Mouse (Mus musculus) hindbrain, embryonic 14.5 days (tissue): Measurements from ENCODE around the gene Mettl7b. TPM values are rescaled to one million over a fixed set of nuclear protein-coding genes. Genes with fewer than 3 reads are reported as not detected.

Experiments used
- ATAC-seq: fragments of 200-750 bp; cut with Nextera tagmentation; 2 replicates; pipeline ENCODE4 v1.8.0; 2017; ENCODE audit warnings: moderate number of reproducible peaks, mild to moderate bottlenecking, moderate TSS enrichment, moderate library complexity; ENCODE audit not compliant: low FRiP score
- DNase-seq: peaks from one replicate; pipeline ENCODE4 v3.0.0-alpha.2; 2015; ENCODE audit warnings: low spot score
- H3K27ac ChIP-seq: fragments of 300-500 bp; sonication (generic); 2 replicates; pipeline ENCODE4 v1.5.1; 2014; ENCODE audit warnings: mild to moderate bottlenecking, moderate library complexity
- H3K27me3 ChIP-seq: fragments of 300-500 bp; sonication (generic); 2 replicates; pipeline ENCODE4 v1.6.1; 2014; ENCODE audit warnings: mild to moderate bottlenecking, low read length, mixed read lengths; ENCODE audit not compliant: control insufficient read depth, insufficient read depth
- H3K36me3 ChIP-seq: fragments of 300-500 bp; sonication (generic); replicated peaks from 2 replicates; pipeline ENCODE4 v1.6.1; 2014; ENCODE audit not compliant: control insufficient read depth, insufficient read depth
- H3K4me1 ChIP-seq: fragments of 300-500 bp; sonication (generic); replicated peaks from 2 replicates; pipeline ENCODE4 v1.6.1; 2014; ENCODE audit warnings: antibody characterized with exemption, low read length, mixed read lengths; ENCODE audit not compliant: control insufficient read depth, insufficient read depth
- H3K4me2 ChIP-seq: fragments of 300-500 bp; sonication (generic); replicated peaks from 2 replicates; pipeline ENCODE4 v1.6.1; 2014; ENCODE audit warnings: mild to moderate bottlenecking, moderate library complexity
- H3K4me3 ChIP-seq: fragments of 300-500 bp; sonication (generic); replicated peaks from 2 replicates; pipeline ENCODE4 v1.5.1; 2014; ENCODE audit warnings: mild to moderate bottlenecking, low read length
- H3K9ac ChIP-seq: fragments of 300-500 bp; sonication (generic); 2 replicates; pipeline ENCODE4 v1.6.1; 2014
- H3K9me3 ChIP-seq: fragments of 300-500 bp; sonication (generic); 2 replicates; pipeline ENCODE4 v1.6.1; 2016; ENCODE audit warnings: low read length; ENCODE audit not compliant: control insufficient read depth
- WGBS: fragments of 180-500 bp; shearing (Covaris S2); extraction: QIAGEN DNeasy Blood & Tissue Kit; methylation state at CpG from one replicate; pipeline ENCODE4 v1.1.7; 2014; 5-methylcytosine and 5-hydroxymethylcytosine counted together
- polyA plus RNA-seq: library from polyadenylated mRNA; unstranded; fragments of >200 nt; fragmentation: Nextera tagmentation; extraction: Ambion mirVana; gene quantifications from 2 replicates; pipeline ENCODE4 v1.2.1, GENCODE M21; 2014

Mettl7b gene
- polyA plus RNA-seq, 1 experiment from 2014 or later: not detected

DNA sequence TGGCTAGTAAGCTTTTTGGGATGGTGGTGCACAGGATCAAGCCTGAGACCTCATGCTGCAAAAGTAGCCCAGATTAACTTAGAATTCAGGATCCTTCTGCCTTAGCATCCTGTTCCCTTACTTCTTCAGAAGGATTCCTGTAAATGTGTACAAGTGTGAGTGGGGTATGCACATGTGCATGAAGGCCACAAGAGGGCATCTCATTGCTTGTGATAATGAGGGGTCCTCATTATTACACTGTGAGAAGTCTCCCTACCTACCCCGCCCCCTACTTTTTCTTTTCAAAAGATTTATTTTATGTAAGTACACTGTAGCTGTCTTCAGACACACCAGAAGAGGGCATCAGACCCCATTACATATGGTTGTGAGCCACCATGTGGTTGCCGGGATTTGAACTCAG, 45.2 kb downstream of the Mettl7b start:
- Histone ChIP-seq H3K36me3 (peaks cover 20% of the 10 kb centered on the region; the same call in 1 of the 2 replicates), H3K4me1 (0 out of 2 replicates have a peak, but pooled peaks cover 13% of the 10 kb centered on the region), H3K9ac (no peak overlapping the region), H3K27me3 (no peaks in the 10 kb centered on the region), H3K4me2 (no peak overlapping the region), H3K9me3 (no peaks in the 10 kb centered on the region), H3K27ac (no peak overlapping the region), H3K4me3 (no peak overlapping the region)
- WGBS: 85% methylated on average over 2 of the region's 2 CpGs
- ATAC-seq (no peak), DNase-seq (no peak)

DNA sequence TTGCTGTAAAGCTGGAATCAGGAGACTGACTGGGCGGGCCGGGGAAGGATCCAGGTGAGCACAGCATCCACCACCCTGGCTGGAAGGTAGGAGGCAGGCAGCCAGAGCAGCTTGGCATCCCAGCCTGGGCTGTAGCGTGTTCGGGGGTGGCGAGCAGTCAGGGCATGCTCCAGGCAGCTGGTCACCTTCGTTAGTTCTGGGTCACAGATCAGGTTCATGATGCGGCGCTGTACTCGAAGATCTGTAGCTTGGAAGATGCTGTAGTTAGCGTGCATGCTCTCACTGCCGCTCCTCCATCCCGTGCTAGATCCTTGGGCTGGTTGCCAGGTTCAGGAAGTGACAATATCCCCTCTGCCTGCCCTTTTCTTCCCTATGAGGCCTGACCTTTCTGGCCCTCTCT, 47.1 kb downstream of the Mettl7b start:
- Histone ChIP-seq H3K4me2 (no peak overlapping the region), H3K9me3 (no peaks in the 10 kb centered on the region), H3K36me3 (peaks cover 20% of the 10 kb centered on the region; the same call in 1 of the 2 replicates), H3K27ac (no peak overlapping the region), H3K9ac (no peak overlapping the region), H3K4me1 (peaks cover 14% of the 10 kb centered on the region; the same call in 1 of the 2 replicates), H3K4me3 (no peak overlapping the region), H3K27me3 (0 out of 2 replicates have a peak, but pooled peaks cover 2% of the 10 kb centered on the region)
- ATAC-seq (no peak), DNase-seq (no peak)
- WGBS: 73% methylated on average over 12 of the region's 12 CpGs

DNA sequence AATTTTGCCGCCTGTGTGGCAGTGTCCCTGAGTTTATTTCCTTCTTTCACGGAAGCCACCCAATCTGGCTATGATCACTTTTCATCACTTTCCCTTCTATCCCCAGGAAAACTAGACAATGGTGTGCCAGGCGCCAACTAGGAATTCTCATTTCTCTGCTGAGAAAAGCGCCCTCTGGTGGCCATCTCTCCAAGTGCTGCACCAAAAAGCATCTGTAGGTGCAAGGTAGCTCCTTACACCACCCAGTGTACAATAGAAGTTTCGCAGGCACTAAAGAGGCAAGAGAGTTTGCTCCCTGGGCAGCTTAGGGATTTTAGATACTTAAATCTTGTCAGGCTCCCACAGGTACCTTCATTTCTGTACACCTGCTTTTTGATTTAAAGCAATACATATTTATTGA, 47.6 kb downstream of the Mettl7b start:
- H3K9me3 ChIP-seq: no peaks in the 10 kb centered on the region
- no peak overlapping the region for H3K4me3 ChIP-seq
- no peak overlapping the region for H3K4me2 ChIP-seq
- H3K27me3 ChIP-seq: 0 out of 2 replicates have a peak, but pooled peaks cover 6% of the 10 kb centered on the region
- H3K9ac ChIP-seq: no peak overlapping the region
- H3K4me1 ChIP-seq: peaks cover 11% of the 10 kb centered on the region; the same call in 1 of the 2 replicates
- 8% methylated on average over 5 of the region's 5 CpGs for WGBS
- DNase-seq (peak; percentile 97), ATAC-seq (peak; percentile 35; the same call in 1 of the 2 replicates)
- H3K27ac ChIP-seq: no peak overlapping the region
- peaks cover 20% of the 10 kb centered on the region; the same call in 1 of the 2 replicates for H3K36me3 ChIP-seq

DNA sequence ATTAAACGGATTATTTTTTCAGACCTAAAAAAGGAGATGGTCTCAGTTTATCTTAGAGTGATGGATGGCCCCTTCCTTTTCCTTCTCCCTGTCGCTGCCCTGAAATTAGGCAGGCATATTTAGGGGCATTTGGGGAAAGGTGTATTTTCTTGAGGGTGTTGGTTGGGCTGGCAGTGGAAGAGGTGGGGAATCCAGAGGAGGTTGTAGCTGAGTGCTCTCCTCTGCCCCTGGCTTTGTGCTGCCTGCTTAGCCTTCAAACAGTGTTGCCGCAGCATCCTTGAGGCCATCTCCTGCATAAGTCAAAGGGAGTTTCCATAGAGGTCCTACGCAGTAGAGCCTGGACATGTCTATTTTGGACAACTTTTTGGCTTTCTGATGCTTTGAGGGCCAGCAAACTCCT, 48.0 kb downstream of the Mettl7b start:
- Histone ChIP-seq H3K27me3 (0 out of 2 replicates have a peak, but pooled peaks cover 9% of the 10 kb centered on the region), H3K27ac (no peak overlapping the region), H3K4me2 (no peak overlapping the region), H3K36me3 (peaks cover 20% of the 10 kb centered on the region; the same call in 1 of the 2 replicates), H3K9me3 (no peaks in the 10 kb centered on the region), H3K4me1 (peaks cover 7% of the 10 kb centered on the region; the same call in 1 of the 2 replicates), H3K9ac (no peak overlapping the region), H3K4me3 (no peak overlapping the region)
- no peak for ATAC-seq
- whole genome bisulfite sequencing: 92% methylated on average over 4 of the region's 4 CpGs
- no peak for DNase-seq

DNA sequence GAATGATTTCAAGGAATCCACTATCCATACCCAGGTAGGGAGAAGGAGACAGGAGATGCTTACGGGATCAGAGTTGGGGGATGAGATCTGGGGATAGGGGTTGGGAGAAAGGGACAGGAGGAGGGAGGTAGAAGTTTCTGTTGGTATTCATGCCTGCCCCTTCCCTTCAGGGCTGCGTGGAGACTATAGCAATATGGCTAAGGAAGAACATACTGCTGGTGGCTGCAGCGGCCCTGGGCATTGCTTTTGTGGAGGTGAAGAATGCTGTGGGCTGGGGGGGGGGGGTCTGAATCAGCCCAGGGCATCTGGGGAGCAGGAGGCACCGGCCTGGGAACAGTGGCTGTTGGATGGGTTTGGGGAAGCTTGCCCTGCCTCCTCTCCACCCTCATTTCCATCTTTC, 48.5 kb downstream of the Mettl7b start:
- Histone ChIP-seq H3K4me1 (peaks cover 6% of the 10 kb centered on the region; the same call in 1 of the 2 replicates), H3K9ac (no peak overlapping the region), H3K9me3 (no peaks in the 10 kb centered on the region), H3K27me3 (0 out of 2 replicates have a peak, but pooled peaks cover 9% of the 10 kb centered on the region), H3K36me3 (peaks cover 16% of the 10 kb centered on the region; the same call in 1 of the 2 replicates), H3K27ac (no peak overlapping the region), H3K4me3 (no peak overlapping the region), H3K4me2 (no peak overlapping the region)
- ATAC-seq: no peak
- no peak for DNase-seq
- WGBS: 61% methylated on average over 4 of the region's 4 CpGs

DNA sequence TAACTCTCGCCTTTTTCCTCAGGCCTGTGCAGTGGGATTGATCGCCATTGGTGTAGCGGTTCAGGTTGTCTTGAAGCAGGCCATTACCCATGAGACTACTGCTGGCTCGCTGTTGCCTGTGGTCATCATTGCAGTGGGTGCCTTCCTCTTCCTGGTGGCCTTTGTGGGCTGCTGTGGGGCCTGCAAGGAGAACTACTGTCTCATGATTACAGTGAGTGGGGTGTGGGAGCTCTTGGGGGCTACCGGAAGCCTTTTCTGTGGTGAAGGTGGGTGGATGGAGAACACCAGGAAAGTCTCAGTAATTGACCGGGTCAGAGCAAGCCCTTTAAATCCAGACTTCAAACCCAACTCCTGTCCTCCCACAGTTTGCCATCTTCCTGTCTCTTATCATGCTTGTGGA, 49.4 kb downstream of the Mettl7b start:
- Histone ChIP-seq H3K27ac (no peak overlapping the region), H3K27me3 (0 out of 2 replicates have a peak, but pooled peaks cover 9% of the 10 kb centered on the region), H3K9me3 (no peaks in the 10 kb centered on the region), H3K4me1 (peaks cover 6% of the 10 kb centered on the region; the same call in 1 of the 2 replicates), H3K4me2 (peak overlapping the region; percentile 81), H3K36me3 (peaks cover 9% of the 10 kb centered on the region; the same call in 1 of the 2 replicates), H3K4me3 (0 out of 2 replicates have a peak overlapping the region, but pooled peaks have one; percentile 53), H3K9ac (no peak overlapping the region)
- no peak for ATAC-seq
- DNase-seq: no peak
- WGBS: 93% methylated on average over 6 of the region's 6 CpGs

DNA sequence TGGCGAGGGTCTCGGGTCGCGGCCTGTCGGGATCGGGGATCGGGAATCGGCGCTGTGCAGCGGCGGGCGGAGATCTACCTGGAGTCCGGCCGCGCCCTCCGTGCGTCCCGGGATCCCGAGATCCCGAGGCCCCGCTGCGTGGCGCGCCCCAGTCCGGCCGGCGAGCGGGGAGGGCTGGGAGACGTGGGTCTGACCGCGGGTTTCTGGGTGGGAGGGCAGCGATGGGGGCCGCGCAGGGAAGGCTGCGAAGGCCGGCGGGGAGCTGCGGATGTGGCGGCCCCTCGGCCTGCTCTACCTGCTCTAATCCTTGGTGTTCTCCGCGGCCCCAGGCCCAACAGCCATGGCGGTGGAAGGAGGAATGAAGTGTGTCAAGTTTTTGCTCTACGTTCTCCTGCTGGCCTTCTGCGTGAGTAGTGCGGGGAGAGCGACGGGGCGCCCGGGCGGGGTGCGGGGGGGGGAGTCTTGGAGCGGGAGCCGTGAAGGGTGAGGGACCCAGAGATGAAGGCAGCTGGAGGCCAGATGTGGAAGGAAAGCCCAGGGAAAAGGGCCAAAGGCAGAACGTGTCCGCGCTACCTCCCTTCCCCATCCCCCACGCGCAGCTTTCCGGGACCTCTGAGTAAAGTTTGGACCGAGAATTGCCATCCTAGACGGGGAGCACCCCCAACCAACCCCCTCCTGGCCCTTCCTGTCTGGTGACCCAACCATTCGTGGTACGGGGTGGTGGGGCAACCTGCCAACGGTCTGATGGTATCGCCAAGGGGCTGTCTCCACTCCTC, 50.5 kb downstream of the Mettl7b start:
- Histone ChIP-seq H3K9ac (peak overlapping the region; percentile 64), H3K4me2 (peak overlapping the region; percentile 81), H3K27ac (peak overlapping the region; percentile 49; the same call in 1 of the 2 replicates), H3K27me3 (0 out of 2 replicates have a peak, but pooled peaks cover 9% of the 10 kb centered on the region), H3K9me3 (no peaks in the 10 kb centered on the region), H3K36me3 (peaks cover 6% of the 10 kb centered on the region; the same call in 1 of the 2 replicates), H3K4me3 (peak overlapping the region; percentile 53), H3K4me1 (peaks cover 6% of the 10 kb centered on the region; the same call in 1 of the 2 replicates)
- 2% methylated on average over 64 of the region's 66 CpGs for WGBS
- DNase-seq (no peak), ATAC-seq (peak; percentile 31)

DNA sequence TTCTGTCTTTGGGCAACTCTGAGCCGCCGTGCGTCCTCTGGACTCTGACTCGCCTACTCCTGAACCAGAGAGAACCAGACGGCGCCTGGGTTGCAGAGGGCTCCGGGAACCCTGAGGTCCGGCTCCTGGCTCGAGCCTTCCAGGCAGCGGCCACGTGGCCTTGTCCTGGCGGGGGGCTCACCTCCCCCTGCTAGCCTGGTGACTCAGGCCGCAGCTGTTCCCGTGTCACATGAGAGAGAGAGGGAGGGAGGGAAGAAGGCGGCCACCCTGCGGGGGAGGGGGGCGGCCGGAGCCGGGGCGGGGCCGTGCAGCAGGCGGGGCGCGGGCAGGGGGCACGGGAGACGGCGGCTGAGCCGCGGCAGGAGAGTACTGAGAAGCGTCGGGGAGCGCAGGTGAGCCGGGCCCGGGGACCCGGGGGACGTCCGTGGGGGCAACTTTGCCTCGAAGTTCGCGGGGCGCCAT, 51.2 kb downstream of the Mettl7b start:
- peaks cover 6% of the 10 kb centered on the region; the same call in 1 of the 2 replicates for H3K4me1 ChIP-seq
- peak overlapping the region; percentile 81 for H3K4me2 ChIP-seq
- no peaks in the 10 kb centered on the region for H3K9me3 ChIP-seq
- 0 out of 2 replicates have a peak, but pooled peaks cover 9% of the 10 kb centered on the region for H3K27me3 ChIP-seq
- peak overlapping the region; percentile 64 for H3K9ac ChIP-seq
- 0% methylated on average over 30 of the region's 41 CpGs for WGBS
- peak overlapping the region; percentile 15 for H3K27ac ChIP-seq
- peak overlapping the region; percentile 53 for H3K4me3 ChIP-seq
- ATAC-seq: peak; percentile 75
- DNase-seq: no peak
- peaks cover 3% of the 10 kb centered on the region; the same call in 1 of the 2 replicates for H3K36me3 ChIP-seq
